Mouse (Mus musculus) telencephalon, adult 2 months (tissue): ENCODE data around the gene Alox5.
"Not testable (repeated sequence)": the region's sequence is repeated elsewhere in the genome, so short reads cannot be mapped to it uniquely, and the experiment has no call there.

Source experiments
- DNase-seq: peaks from one replicate; pipeline ENCODE4 v3.0.0-alpha.2; 2011; ENCODE audit warnings: low read depth, low spot score

Alox5 gene

DNA sequence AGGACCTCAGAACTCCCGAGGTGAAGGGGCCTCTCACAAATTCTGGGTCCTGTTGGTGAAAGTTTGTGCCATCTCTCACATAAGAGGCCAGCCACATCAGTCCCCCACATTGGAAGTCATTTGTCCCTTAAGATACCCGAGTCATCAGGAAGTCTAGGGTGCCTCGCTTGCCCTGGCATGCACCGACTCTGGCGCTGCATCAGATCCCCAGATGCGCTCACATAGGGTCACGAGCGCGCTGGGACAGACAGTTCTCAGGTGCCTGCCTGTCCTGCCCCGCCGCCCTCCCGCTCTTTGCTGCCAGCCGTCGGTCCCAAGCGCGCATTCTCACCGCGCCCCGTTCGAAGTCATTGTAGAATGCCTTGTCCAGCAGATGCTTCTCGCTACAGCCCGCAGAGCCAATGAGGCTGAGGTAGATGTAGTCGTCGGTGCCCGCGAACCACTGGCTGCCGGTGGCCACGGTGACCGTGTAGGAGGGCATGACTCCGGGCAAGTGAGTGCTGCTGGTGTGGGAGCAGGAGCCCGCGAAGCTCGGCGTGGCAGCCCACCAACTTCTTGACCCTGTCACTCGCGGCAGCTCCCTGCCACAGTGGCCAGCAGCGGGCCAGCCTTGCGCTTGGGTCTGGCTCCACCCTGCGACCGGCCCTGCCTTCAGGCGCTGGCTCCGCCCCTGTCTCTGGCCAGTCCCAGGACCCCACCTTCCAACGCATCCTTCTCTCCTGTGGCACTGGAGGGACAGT is at the start of gene Alox5:
TSS of gene Alox5 (minus strand) at position 635 of the 740 bp plus-strand sequence.
- no peak for DNase-seq

GRCm38 (mm10) chr6:116506302-116507003 is 45.5 kb upstream of the Alox5 start, which contains the start of gene Olfr212:
Olfr212 (plus strand) TSS chr6:116506516.
- DNase-seq: not testable (repeated sequence)

- no peak for DNase-seq
Measured at GRCm38 (mm10) chr6:116495960-116496359, 35.0 kb upstream of the Alox5 start.

DNA sequence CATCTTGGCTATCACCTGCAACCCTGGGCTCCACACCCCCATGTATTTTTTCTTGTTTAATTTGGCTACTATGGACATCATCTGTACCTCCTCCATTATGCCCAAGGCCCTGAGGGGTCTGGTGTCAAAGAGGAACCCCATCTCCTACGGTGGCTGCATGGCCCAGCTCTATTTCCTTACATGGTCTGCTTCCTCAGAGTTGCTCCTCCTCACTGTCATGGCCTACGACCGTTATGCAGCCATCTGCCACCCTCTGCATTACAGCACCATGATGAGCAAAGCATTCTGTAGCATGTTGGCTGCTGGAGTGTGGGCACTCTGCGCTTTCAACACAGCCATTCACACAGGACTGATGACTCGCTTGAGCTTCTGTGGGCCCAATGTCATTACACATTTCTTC is 32.8 kb upstream of the Alox5 start:
- no peak for DNase-seq

- no peak for DNase-seq
Measured at GRCm38 (mm10) chr6:116488791-116489190, 27.8 kb upstream of the Alox5 start, which contains the start of gene Olfr211. Olfr211 (plus strand) TSS chr6:116489091.

DNA sequence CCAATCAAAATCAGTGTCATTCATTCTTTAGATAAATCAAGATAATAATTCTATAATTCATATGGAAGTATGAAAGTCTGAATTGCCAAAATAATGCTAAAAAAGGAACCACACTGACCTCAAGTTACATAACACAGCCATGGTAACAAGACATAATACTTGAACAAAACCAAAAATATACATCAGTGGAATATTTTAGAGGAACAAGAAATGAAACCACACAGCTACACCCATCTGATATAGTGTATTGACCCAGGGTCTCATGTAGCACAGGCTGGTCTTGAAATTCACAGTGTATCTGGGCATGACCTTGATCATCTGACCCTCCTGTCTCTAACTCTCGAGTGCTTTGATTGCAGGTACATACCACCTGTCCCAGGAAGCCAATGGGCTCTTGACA is 25.9 kb upstream of the Alox5 start:
- no peak for DNase-seq

DNA sequence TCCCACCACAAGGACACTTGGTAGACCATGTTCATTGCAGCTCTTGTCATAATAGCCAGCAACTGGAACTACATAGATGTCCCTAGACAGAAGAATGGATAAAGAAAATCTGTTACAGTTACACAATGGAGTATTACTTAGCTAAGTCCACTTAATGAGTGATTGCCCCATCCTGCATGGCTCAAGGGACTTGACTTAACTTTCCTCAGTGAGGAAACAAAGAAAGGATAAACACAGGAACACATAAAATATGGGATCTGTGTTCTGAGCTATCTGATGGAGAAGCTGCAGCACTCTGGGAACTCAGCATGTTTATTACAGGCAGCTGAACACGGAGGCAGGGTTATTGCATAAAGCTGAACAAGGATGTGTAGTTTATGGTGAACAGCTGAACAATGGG is 24.1 kb upstream of the Alox5 start:
- DNase-seq: no peak

DNA sequence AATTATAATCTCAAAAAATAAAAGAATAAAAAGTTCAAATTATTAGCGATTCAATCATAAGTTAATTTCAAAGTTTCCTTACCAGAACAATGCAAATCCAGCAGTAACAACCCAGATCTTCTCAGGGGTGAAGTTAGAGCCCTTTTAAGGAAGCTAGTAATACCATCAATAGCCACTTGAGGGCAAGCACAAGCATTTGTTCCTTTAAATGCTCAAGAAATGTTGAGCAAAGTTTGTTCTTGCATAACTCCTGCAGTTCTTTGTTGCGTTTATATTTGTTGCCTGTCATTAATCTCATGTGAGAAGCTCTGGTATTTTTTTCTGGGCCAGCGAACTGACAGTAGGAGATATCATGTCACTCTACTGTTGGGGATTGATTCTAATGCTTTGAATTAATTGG is 7.1 kb upstream of the Alox5 start:
- peak; percentile 6 for DNase-seq

DNA sequence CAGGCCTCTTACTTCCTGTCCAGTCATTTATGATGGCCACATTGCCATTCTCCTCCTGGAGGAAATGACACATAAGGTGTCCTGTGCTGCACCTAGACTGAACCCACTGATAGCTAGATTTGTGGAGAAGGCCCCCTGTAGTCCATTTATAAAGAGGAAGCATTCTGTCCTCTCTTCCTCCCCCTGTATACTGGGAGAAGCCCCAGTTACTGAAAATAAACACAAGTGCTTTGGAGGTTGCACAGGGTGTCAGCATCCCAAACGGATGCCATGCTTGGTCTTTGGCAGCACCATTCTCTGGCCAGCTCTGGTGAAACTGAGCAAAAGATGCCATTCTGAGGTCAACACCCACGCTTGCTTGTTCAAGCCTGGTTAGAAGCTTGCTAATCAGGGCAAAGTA is 1.7 kb downstream of the Alox5 start:
- no peak for DNase-seq

DNA sequence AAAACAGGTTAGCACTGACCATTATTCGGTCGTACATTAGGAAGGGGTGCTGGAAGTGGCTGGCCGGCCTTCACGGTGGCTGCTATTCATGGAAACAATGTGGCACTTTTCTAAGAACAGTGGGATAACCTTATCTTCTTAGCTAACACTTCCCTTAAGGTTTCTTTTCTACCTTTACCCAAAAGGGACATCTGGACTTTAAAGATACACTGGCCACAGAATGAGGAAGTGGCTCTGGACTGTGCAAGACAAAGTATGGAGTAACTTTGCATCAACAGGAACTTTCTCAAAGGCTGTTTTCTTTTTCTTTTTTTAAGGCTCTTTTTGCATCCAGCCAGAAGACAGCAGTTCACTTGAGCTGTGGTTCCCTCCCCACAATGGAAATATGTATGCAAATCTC is 2.2 kb downstream of the Alox5 start:
- DNase-seq: no peak

GRCm38 (mm10) chr6:116456482-116456881 is 4.5 kb downstream of the Alox5 start:
- DNase-seq: no peak

GRCm38 (mm10) chr6:116455781-116456180 is 5.2 kb downstream of the Alox5 start:
- DNase-seq: peak; percentile 4

- DNase-seq: no peak
Measured at GRCm38 (mm10) chr6:116440849-116441248, 20.1 kb downstream of the Alox5 start.

DNA sequence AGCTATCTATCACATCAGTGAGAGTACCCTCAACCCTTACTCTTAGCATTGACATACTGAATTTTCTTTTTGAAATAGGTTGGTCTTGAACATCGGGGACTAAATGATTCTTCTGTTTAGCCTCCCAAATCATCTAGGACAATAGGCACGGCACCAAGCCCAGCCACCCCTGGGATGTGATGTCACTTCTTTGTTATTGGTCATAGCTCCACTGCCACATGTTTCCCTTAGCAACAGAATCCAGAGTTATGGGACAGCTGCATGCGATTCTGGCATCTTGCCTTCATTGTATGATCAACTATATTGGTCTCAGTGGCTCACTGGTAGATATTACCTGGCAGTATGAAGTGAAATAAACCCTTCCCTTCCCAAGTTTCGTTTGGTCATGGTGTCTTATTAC is 20.5 kb downstream of the Alox5 start:
- no peak for DNase-seq

- no peak for DNase-seq
Measured at GRCm38 (mm10) chr6:116439531-116439930, 21.4 kb downstream of the Alox5 start.

DNA sequence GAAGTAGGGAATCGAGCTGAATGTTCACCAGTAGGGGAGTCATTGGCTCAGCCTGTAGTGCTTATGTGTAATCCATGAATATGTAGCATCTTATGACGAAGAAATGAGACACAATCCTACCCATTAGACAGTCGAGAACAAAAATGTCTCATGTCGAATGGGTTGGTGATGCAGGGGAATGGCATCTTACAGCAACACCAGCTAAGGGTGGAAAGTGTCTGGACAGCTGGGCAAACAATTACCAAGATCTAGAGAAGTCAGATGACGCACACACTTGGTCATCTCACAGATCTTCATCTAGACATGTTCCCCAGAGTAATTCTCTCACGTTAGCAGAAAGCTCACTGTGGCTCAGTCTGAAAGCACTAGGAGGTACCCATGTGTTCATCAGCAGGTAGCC is 22.1 kb downstream of the Alox5 start:
- no peak for DNase-seq

DNA sequence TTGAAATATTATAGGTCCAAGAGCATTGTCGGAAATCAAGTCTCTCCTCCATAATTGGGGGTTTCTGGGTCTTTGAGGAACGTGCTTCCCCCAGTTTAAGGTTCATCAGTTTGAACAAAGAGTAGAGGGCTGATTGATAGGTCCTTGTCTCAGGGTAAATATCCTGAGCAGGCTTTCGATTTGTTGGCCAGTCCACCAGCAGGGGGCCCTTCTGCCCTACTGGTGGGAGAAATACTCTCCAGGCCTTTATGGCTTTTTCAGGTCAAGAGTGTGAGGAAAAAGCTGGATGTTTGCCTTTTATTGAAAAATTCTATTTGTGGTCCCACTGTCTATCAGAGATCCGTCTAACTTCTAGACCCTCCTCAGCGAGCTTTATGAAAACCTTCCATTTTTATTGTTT is 32.7 kb downstream of the Alox5 start:
- DNase-seq: no peak

DNA sequence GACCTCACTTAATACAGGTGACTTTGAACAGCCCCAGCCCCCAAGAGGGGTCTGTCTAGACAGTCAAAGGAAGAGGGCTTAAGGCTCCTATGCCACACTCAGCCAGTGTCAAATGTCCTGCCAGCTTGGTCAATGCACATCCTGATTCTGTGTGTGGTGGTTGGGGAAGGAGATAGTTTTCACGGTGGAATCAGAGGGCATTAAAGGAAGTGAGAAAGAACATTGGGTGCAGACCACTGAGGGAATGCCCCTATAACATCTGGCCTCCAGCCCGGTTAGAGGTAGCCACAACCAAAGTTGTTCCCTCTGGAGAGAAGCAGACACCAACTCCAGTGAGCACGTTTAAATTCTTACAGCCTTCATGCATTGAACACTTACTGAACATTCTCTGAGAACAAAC is 33.4 kb downstream of the Alox5 start:
- DNase-seq: no peak

DNA sequence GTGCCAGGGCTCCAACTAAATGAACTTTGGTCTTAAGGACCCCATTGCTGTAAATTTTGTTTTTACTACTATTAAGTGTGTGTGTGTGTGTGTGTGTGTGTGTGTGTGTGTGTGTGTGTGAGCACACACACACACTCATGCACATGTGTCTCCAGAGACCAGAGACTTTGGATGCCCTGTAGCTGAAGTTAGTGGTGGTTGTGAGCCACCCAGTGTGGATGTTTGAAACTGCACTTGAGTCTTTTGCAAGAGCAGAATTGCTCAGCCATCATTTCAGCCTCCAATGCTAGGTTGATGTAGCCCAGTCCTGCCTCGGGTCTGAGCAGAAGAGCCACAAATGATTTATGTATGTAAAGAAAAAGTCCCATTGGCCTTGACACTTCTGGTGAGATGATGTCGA is 37.3 kb downstream of the Alox5 start:
- DNase-seq: peak; percentile 21

- no peak for DNase-seq
Measured at GRCm38 (mm10) chr6:116422991-116423390, 38.0 kb downstream of the Alox5 start.

- no peak for DNase-seq
Measured at GRCm38 (mm10) chr6:116420271-116420670, 40.7 kb downstream of the Alox5 start.

GRCm38 (mm10) chr6:116419699-116420098 is 41.3 kb downstream of the Alox5 start:
- no peak for DNase-seq

DNA sequence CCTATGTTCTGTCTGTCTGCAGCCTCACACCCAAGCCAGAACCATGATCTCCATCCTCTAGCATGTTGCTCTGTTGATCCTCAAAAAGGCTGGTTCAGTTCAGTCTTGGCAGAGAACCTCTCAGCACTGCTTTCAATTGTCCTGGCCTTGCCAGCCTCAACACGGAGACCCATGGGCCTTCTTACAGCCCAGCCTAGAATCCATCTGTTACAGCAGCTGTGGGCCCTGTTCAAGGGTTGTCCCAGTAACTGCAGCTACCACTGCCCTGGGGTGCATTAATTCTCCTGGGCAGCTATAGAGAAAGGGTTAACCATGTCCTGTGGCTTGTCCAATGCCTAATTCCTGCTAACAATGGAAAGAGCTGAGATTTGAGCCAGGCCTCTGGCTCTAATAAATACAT is 42.5 kb downstream of the Alox5 start:
- no peak for DNase-seq
